ENCODE assay signal across 9 mouse cellular contexts in the genomic region with DNA sequence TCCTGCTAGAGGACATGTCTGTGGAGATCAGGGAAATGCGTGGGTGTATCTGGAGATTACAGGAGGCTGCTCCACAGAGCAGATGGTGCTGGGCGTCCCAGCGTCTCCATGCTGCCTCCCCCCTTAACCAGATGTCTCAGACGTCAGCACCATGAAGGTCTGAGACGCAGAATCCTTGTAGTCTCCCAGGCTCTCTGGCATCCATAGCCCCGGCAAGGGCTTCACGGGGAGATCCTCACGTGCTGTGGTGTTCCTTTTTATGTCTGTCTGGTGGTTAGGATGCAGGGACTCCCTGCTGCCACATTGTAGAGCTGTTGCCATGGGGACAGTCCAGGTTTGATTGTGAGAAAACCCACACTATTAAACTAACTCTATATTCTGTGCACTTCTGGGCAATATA.
DNase-seq lines count a peak whose midpoint lies in the region; ATAC-seq lines count a peak whose summit lies in the region.
"Had no signal": no experiment of that assay in that cellular context is flagged by ENCODE, and none has a peak within 500 bp of the region (broad histone marks: within the 10 kb centered on the region; RNA-seq: fewer than 3 reads in every experiment).

No protein-coding gene starts in this region.

- H3K9me3 ChIP-seq in heart, embryonic 10.5 days, result no peaks in the 10 kb centered on the region

- H3K27ac ChIP-seq in heart, embryonic 10.5 days, result peak overlapping the region; percentile 42; the same call in 1 of the 2 replicates

- H3K4me1 ChIP-seq in heart, embryonic 10.5 days, result peaks cover 14% of the 10 kb centered on the region; the same call in 1 of the 2 replicates

- peaks cover 87% of the 10 kb centered on the region for H3K36me3 ChIP-seq in heart, embryonic 10.5 days

- intact Hi-C loops in left cerebral cortex, postnatal 14 days (cut with DNase I), result no loop called here

- H3K27me3 ChIP-seq in heart, embryonic 10.5 days (ENCODE audit: insufficient read depth, poor library complexity, severe bottlenecking), result no peaks in the 10 kb centered on the region

- WGBS in heart, embryonic 10.5 days, result 65% methylated on average over 8 of the region's 8 CpGs

- no peak for DNase-seq in heart, embryonic 10.5 days (ENCODE audit: low spot score)
- no peak for DNase-seq in heart, adult 8-10 months (ENCODE audit: low spot score)
- peak; percentile 39 to 52 for DNase-seq in frontal cortex, postnatal 25 days (ENCODE audit: low spot score in 2 of 2)
- peak; percentile 71 to 80 for DNase-seq in left cerebral cortex, postnatal 14 days (ENCODE audit: low spot score in 2 of 2)
- peak; percentile 52 for DNase-seq in retina, postnatal 1 day
- DNase-seq in kidney, postnatal 10 days, result no peak
- DNase-seq in adrenal gland, postnatal 14 days, result no peak
- DNase-seq: lung, postnatal 10 days had no signal

- ATAC-seq in megakaryocyte, adult 5-6 weeks (ENCODE audit: poor library complexity, severe bottlenecking), result no peak

- H3K4me3 ChIP-seq in heart, embryonic 10.5 days, result no peak overlapping the region

Comparison
In these comparisons a context has a peak if more than half of its experiments do, and no peak if none do; other contexts are left out.
1. DNase-seq: peak in frontal cortex, postnatal 25 days (2 of 2), left cerebral cortex, postnatal 14 days (2 of 2) and retina, postnatal 1 day (single experiment); none in heart, embryonic 10.5 days (single experiment), heart, adult 8-10 months (single experiment), kidney, postnatal 10 days (single experiment) and adrenal gland, postnatal 14 days (single experiment).